Mouse (Mus musculus) spleen, adult 2 months (tissue): ENCODE measurements at regions not wholly inside any gene's neighbourhood (a gene's known extent, or its start where the extent isn't known, plus 50 kb on each side); places are given as distances from the start of the nearest gene placed in this dataset.

Source experiments
- CTCF ChIP-seq: fragments of 200-500 bp; IDR thresholded peaks from 2 replicates; pipeline ENCODE4 v1.5.1; 2011; ENCODE audit warnings: mild to moderate bottlenecking, inconsistent platforms; ENCODE audit not compliant: insufficient read depth, insufficient read length, insufficient replicate concordance; ENCODE audit errors: extremely low read depth
- POLR2A ChIP-seq: fragments of 200-500 bp; IDR thresholded peaks from 2 replicates; pipeline ENCODE4 v1.6.1; 2011; ENCODE audit warnings: low read depth, low read length, inconsistent platforms

- TF ChIP-seq CTCF: no peak
- no peak for TF ChIP-seq POLR2A
Measured at GRCm38 (mm10) chr17:79969500-79969972, 73.6 kb upstream of the Atl2 start.
